Mouse (Mus musculus) midbrain, postnatal 0 days (tissue): ENCODE data around the gene Supt5. TPM values are rescaled to one million over a fixed set of nuclear protein-coding genes. Genes with fewer than 3 reads are reported as not detected.
A peak's percentile ranks its signal among the peaks of the same experiment; 100 is the strongest.

Experiments used
- ATAC-seq: fragments of 200-750 bp; cut with Nextera tagmentation; 2 replicates; pipeline ENCODE4 v1.8.0; 2017; ENCODE audit warnings: moderate number of reproducible peaks, mild to moderate bottlenecking, moderate TSS enrichment, moderate library complexity; ENCODE audit not compliant: low FRiP score
- DNase-seq: peaks from one replicate; pipeline ENCODE4 v3.0.0-alpha.2; 2015; ENCODE audit warnings: low spot score
- H3K27ac ChIP-seq: fragments of 300-500 bp; sonication (generic); 2 replicates; pipeline ENCODE4 v1.5.1; 2014; ENCODE audit warnings: low read depth, mild to moderate bottlenecking, low read length, mixed read lengths
- H3K27me3 ChIP-seq: fragments of 300-500 bp; sonication (generic); 2 replicates; pipeline ENCODE4 v1.6.1; 2014; ENCODE audit warnings: low read length, control low read depth, mixed read lengths; ENCODE audit not compliant: insufficient read depth
- H3K36me3 ChIP-seq: fragments of 300-500 bp; sonication (generic); 2 replicates; pipeline ENCODE4 v1.6.1; 2014; ENCODE audit warnings: low read length, control low read depth, mixed read lengths; ENCODE audit not compliant: insufficient read depth
- H3K4me1 ChIP-seq: fragments of 300-500 bp; sonication (generic); 2 replicates; pipeline ENCODE4 v1.6.1; 2014; ENCODE audit warnings: mild to moderate bottlenecking, control low read depth, antibody characterized with exemption, low read length, mixed read lengths; ENCODE audit not compliant: insufficient read depth
- H3K4me2 ChIP-seq: fragments of 300-500 bp; sonication (generic); 2 replicates; pipeline ENCODE4 v1.6.1; 2014; ENCODE audit warnings: low read depth, mild to moderate bottlenecking, low read length, mixed read lengths; ENCODE audit not compliant: poor library complexity, severe bottlenecking
- H3K4me3 ChIP-seq: fragments of 300-500 bp; sonication (generic); 2 replicates; pipeline ENCODE4 v1.5.1; 2014; ENCODE audit warnings: low read depth, mild to moderate bottlenecking, low read length, moderate library complexity
- H3K9ac ChIP-seq: fragments of 300-500 bp; sonication (generic); replicated peaks from 2 replicates; pipeline ENCODE4 v1.6.1; 2014; ENCODE audit warnings: mild to moderate bottlenecking, low read length, moderate library complexity, mixed read lengths; ENCODE audit not compliant: poor library complexity, severe bottlenecking
- H3K9me3 ChIP-seq: fragments of 300-500 bp; sonication (generic); 2 replicates; pipeline ENCODE4 v1.6.1; 2016; ENCODE audit warnings: low read length, control low read depth
- CTCF ChIP-seq: IDR thresholded peaks from 2 replicates; pipeline ENCODE4 v1.5.1; 2016; ENCODE audit warnings: antibody characterized with exemption, mild to moderate bottlenecking
- WGBS: fragments of 180-500 bp; shearing (Covaris S2); extraction: QIAGEN DNeasy Blood & Tissue Kit; methylation state at CpG from one replicate; pipeline ENCODE4 v1.1.7; 2014; 5-methylcytosine and 5-hydroxymethylcytosine counted together
- polyA plus RNA-seq: library from polyadenylated mRNA; unstranded; fragments of >200 nt; fragmentation: Nextera tagmentation; extraction: Ambion mirVana; gene quantifications from 2 replicates; pipeline ENCODE4 v1.2.1, GENCODE M21; 2015
- total RNA-seq: library from RNA; depleted of rRNA; stranded (reverse); fragments of >200 nt; gene quantifications from 2 replicates; pipeline ENCODE4 v1.2.3, GENCODE M21; 2014

The Supt5 gene
- total and polyA plus RNA-seq, 2 experiments from 2014 or later: 84.8 to 104 TPM

DNA sequence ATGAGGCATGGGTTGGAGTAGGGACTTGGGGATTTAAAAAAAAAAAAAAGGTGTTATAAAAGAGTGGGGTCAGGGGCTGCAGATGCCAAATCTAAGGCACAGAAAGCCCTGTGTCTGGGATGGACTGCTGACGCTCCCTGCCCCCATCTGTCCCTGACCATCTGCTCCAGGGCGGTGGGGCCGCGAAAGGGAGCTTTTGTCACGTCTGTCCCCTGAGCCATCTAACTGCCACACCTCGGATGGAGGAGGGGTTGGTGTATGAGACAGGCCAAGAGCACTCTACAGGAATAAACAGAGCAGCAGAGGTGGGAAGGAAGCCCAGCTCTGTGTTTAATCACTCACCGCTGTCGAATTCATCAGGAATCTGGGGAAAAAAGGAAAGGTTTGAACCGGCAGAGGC lies 28.8 kb downstream of the Supt5 start:
- no peak for TF ChIP-seq CTCF
- Histone ChIP-seq H3K4me2 (no peak overlapping the region), H3K9ac (no peak overlapping the region), H3K4me1 (no peaks in the 10 kb centered on the region), H3K4me3 (no peak overlapping the region), H3K36me3 (peaks cover 49% of the 10 kb centered on the region), H3K9me3 (no peaks in the 10 kb centered on the region), H3K27ac (no peak overlapping the region), H3K27me3 (no peaks in the 10 kb centered on the region)
- DNase-seq (peak; percentile 42), ATAC-seq (no peak)
- WGBS: 54% methylated on average over 9 of the region's 9 CpGs

DNA sequence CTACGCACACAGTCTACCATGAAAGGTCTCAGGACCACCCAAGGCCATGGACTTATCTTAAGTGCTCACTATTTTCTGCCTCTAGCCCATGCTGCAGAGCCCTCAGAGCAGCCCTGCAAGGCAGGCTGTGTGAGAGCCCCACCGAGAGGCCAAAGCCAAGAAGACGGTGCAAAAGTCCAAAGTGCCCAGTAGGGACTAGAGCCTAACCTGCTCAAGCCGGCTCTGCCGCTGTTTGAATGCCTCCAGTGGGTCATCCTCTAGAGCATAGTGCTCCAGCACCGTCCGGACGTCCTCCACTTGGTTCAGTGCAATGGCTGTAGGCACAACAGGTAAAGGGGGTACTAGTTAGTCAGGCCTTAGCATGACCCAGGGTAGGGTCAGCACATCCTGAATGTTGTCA lies 32.3 kb downstream of the Supt5 start:
- ATAC-seq: no peak
- no peak overlapping the region for H3K4me3 ChIP-seq
- H3K9me3 ChIP-seq: no peaks in the 10 kb centered on the region
- H3K4me2 ChIP-seq: no peak overlapping the region
- peaks cover 46% of the 10 kb centered on the region for H3K36me3 ChIP-seq
- TF ChIP-seq CTCF: no peak
- H3K27ac ChIP-seq: no peak overlapping the region
- H3K4me1 ChIP-seq: no peaks in the 10 kb centered on the region
- DNase-seq: no peak
- no peaks in the 10 kb centered on the region for H3K27me3 ChIP-seq
- 94% methylated on average over 8 of the region's 8 CpGs for WGBS
- H3K9ac ChIP-seq: no peak overlapping the region

DNA sequence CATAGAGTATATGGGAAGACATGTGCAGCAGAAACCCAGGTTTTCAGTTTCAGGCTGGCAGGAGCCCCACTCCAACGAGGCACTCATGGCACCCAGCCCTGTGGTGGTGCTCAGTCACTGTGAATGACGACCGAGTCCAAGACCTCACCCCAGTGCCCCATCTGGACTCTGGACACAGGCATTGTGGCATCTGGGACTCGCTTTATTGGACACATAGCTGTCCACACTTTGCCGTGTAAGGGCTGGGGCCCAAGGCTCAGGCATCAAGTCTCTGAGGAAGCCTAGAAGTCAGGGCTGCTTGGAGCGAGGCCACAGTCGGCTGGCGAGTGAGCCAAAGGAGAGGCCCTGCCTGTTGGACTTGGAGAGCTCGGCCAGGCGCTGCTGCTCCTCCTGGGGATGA lies 32.9 kb downstream of the Supt5 start:
- TF ChIP-seq CTCF: no peak
- H3K9me3 ChIP-seq: no peaks in the 10 kb centered on the region
- no peaks in the 10 kb centered on the region for H3K4me1 ChIP-seq
- no peak for ATAC-seq
- H3K27me3 ChIP-seq: no peaks in the 10 kb centered on the region
- WGBS: 90% methylated on average over 10 of the region's 10 CpGs
- H3K36me3 ChIP-seq: peaks cover 46% of the 10 kb centered on the region
- no peak overlapping the region for H3K4me3 ChIP-seq
- no peak overlapping the region for H3K4me2 ChIP-seq
- peak; percentile 56 for DNase-seq
- no peak overlapping the region for H3K27ac ChIP-seq
- H3K9ac ChIP-seq: no peak overlapping the region

DNA sequence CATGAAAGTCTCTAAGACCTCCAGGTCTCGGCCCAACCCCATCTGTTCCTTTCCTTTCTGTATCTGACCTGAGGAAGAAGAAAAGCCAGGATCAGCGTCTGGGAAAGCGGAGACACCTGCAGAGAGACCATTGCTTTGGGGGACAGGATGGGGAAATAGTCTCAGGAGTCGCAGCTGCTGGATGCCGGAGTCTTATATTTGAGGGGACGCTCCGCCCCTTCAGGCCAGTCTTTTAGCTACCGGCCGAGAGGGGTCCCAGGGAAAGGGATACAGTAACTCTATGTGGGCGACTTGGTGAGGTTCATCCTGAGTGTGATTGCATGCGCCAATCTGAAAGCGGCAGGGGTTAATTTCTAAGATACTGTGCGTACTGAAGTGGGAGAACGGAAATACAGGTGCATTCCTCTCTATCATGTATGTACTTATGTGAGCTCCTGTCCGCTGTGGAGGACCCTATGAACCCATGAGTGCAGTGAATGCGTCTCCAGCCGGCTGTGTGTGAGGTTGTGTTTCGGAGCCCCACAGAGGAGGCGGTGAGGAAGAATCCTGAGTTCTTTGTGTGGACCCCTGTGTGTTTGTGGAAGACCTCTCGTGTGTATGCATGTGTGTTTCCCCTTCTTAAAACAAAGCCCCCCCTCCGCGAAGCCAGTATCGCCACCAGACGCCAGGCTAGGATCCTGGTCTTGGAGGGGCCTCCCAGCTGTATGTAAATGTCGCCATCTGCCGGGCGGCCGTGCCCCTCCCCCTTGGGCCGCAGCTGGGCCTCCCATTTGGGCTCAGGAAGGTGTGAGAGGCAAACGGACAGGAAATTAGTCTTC lies 36.7 kb downstream of the Supt5 start, which contains the start of gene Dll3:
Gene Dll3, minus strand, starts transcription at position 623 of the 818 bp plus-strand sequence.
- Histone ChIP-seq H3K27ac (0 out of 2 replicates have a peak within 1 kb of the TSS, but pooled peaks have one; percentile 38), H3K9me3 (no peaks in the 10 kb centered on the region), H3K4me2 (peak within 1 kb of the TSS; percentile 66), H3K27me3 (no peaks in the 10 kb centered on the region), H3K9ac (peak within 1 kb of the TSS; percentile 55), H3K36me3 (peaks cover 18% of the 10 kb centered on the region), H3K4me3 (peak within 1 kb of the TSS; percentile 42), H3K4me1 (peaks cover 3% of the 10 kb centered on the region)
- peak; percentile 74 for DNase-seq
- peak; percentile 73 for TF ChIP-seq CTCF
- peak; percentile 38; the same call in 1 of the 2 replicates for ATAC-seq
- WGBS: 1% methylated on average over 30 of the region's 30 CpGs

DNA sequence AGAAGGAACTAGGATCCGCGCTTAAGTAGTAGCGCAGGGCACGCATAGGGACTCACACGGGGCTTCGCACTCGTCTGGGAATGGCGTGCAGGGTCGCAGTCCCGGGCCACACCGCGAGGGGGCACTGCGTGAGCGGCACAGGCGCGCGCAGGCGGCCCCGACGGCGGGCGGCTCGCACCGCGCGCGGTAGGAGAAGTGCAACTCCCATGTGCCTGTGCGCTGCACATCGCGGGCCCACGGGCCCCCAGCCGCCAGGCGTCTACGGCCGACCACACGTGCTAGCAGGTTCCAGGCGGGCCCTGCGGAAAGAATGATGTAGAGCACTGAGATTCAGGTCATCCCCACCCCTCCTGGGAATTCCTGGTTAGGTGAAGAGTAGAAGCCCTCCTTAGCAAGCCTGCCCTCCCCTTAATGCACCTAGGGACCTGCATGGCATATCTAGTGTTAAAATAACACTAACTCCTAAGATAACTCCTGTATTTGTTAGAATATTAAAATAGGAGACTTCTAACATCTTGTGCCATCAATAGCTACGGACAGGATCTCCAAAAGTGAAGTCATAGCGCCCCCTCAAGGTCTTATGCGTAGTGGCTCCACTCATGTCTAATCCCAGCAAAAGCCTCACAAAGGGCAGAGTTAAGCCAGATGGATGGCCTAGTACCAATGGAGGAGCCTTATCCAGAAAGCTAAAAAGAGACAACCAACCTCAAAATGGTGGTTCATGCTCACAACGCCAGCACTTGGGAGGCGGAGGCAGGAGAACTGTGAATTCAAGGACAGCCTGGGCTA lies 39.5 kb downstream of the Supt5 start:
- no peak overlapping the region for H3K27ac ChIP-seq
- H3K9ac ChIP-seq: no peak overlapping the region
- ATAC-seq (peak; percentile 55; the same call in 1 of the 2 replicates), DNase-seq (peak; percentile 89)
- peak overlapping the region; percentile 45 for H3K4me2 ChIP-seq
- WGBS: 13% methylated on average over 43 of the region's 43 CpGs
- no peaks in the 10 kb centered on the region for H3K36me3 ChIP-seq
- H3K9me3 ChIP-seq: no peaks in the 10 kb centered on the region
- H3K4me3 ChIP-seq: peak overlapping the region; percentile 13
- peaks cover 3% of the 10 kb centered on the region for H3K4me1 ChIP-seq
- TF ChIP-seq CTCF: peak; percentile 85
- no peaks in the 10 kb centered on the region for H3K27me3 ChIP-seq
